Comparison of ENCODE assay signal across 20 mouse cellular contexts in genomic region chr6:100974716-100975115, GRCm38 (mm10).
A peak's percentile ranks its signal among the peaks of the same experiment; 100 is the strongest.
DNase-seq lines count a peak whose midpoint lies in the region; ATAC-seq and TF ChIP-seq lines count a peak whose summit lies in the region.
"Had no signal": no experiment of that assay in that cellular context is flagged by ENCODE, and none has a peak within 500 bp of the region (broad histone marks: within the 10 kb centered on the region; RNA-seq: fewer than 3 reads in every experiment).

No protein-coding gene starts in this region.

- TF ChIP-seq CTCF in midbrain, postnatal 0 days (IDR thresholded peaks at IDR 0.05): no peak

- no peaks in the 10 kb centered on the region for H3K36me3 ChIP-seq in midbrain, embryonic 11.5 days (ENCODE audit: control insufficient read depth, insufficient read depth, low read length)
- H3K36me3 ChIP-seq in midbrain, postnatal 0 days (ENCODE audit: insufficient read depth, low read length): no peaks in the 10 kb centered on the region
- no peaks in the 10 kb centered on the region for H3K36me3 ChIP-seq in limb, embryonic 10.5 days
- H3K36me3 ChIP-seq: G1E had no signal

- peaks cover 6% of the 10 kb centered on the region; the same call in 1 of the 2 replicates for H3K4me1 ChIP-seq in midbrain, embryonic 11.5 days (ENCODE audit: control insufficient read depth, insufficient read depth, low read length)
- H3K4me1 ChIP-seq in midbrain, postnatal 0 days (ENCODE audit: insufficient read depth, low read length): peaks cover 7% of the 10 kb centered on the region; the same call in 1 of the 2 replicates
- H3K4me1 ChIP-seq in limb, embryonic 10.5 days: peaks cover 77% of the 10 kb centered on the region

- H3K27me3 ChIP-seq in midbrain, embryonic 11.5 days (ENCODE audit: control insufficient read depth, insufficient read depth, low read length): no peaks in the 10 kb centered on the region
- no peaks in the 10 kb centered on the region for H3K27me3 ChIP-seq in midbrain, postnatal 0 days (ENCODE audit: insufficient read depth, low read length)
- no peaks in the 10 kb centered on the region for H3K27me3 ChIP-seq in limb, embryonic 10.5 days (ENCODE audit: low read depth, poor library complexity, severe bottlenecking)

- no peak overlapping the region for H3K4me2 ChIP-seq in midbrain, embryonic 11.5 days
- H3K4me2 ChIP-seq in midbrain, postnatal 0 days (ENCODE audit: low read depth, low read length, poor library complexity, severe bottlenecking): no peak overlapping the region

- no peak overlapping the region for H3K9ac ChIP-seq in midbrain, embryonic 11.5 days (ENCODE audit: low read length)
- H3K9ac ChIP-seq in midbrain, postnatal 0 days (replicated peaks; ENCODE audit: low read length, poor library complexity, severe bottlenecking): no peak overlapping the region

- no peaks in the 10 kb centered on the region for H3K9me3 ChIP-seq in midbrain, embryonic 11.5 days (ENCODE audit: control insufficient read depth, low read length)
- H3K9me3 ChIP-seq in midbrain, postnatal 0 days (ENCODE audit: low read length): no peaks in the 10 kb centered on the region
- H3K9me3 ChIP-seq in limb, embryonic 10.5 days (replicated peaks): no peaks in the 10 kb centered on the region

- peak; percentile 67 for DNase-seq in heart, adult 11 months
- DNase-seq in heart, postnatal 25 days (ENCODE audit: low spot score): no peak
- peak; percentile 80 for DNase-seq in midbrain, embryonic 11.5 days (ENCODE audit: low spot score, missing footprints)
- DNase-seq in midbrain, postnatal 0 days (ENCODE audit: low spot score): no peak
- DNase-seq in limb, embryonic 10.5 days (ENCODE audit: low spot score): no peak
- DNase-seq: adrenal gland, adult 2 months; adrenal gland, adult 8-10 months; adrenal gland, postnatal 10 days; adrenal gland, postnatal 14 days; adrenal gland, postnatal 25 days; adrenal gland, postnatal 36 days; B cell, adult 2 months; cerebellum, adult 11 months; cerebellum, adult 11-12 months; cerebellum, adult 18-20 months had no signal

- intact Hi-C loops in heart, postnatal 25 days (cut with DNase I): no loop called here

- no peak for ATAC-seq in midbrain, embryonic 11.5 days (ENCODE audit: low FRiP score)
- no peak for ATAC-seq in midbrain, postnatal 0 days (ENCODE audit: low FRiP score)
- ATAC-seq in cerebellum, adult (ENCODE audit: insufficient number of reproducible peaks, low FRiP score, low TSS enrichment): no peak
- ATAC-seq: activated CD4-positive, CD25-positive, alpha-beta regulatory T cell, adult 4 months; CD4-positive, CD25-positive, alpha-beta regulatory T cell, adult 4 months; Patski had no signal

- no peak overlapping the region for H3K27ac ChIP-seq in midbrain, embryonic 11.5 days (ENCODE audit: low read depth, low read length)
- H3K27ac ChIP-seq in midbrain, postnatal 0 days (ENCODE audit: low read depth, low read length): no peak overlapping the region
- H3K27ac ChIP-seq in limb, embryonic 10.5 days: peak overlapping the region; percentile 56; the same call in 1 of the 2 replicates

- H3K4me3 ChIP-seq in midbrain, embryonic 11.5 days (ENCODE audit: low read depth, low read length): no peak overlapping the region
- H3K4me3 ChIP-seq in midbrain, postnatal 0 days (ENCODE audit: low read depth, low read length): no peak overlapping the region
- no peak overlapping the region for H3K4me3 ChIP-seq in limb, embryonic 10.5 days

- 97% methylated on average over 5 of the region's 5 CpGs for WGBS in midbrain, embryonic 11.5 days
- WGBS in midbrain, postnatal 0 days: 90% methylated on average over 5 of the region's 5 CpGs
- WGBS in limb, embryonic 10.5 days: 91% methylated on average over 5 of the region's 5 CpGs

Comparison
In these comparisons a context has a peak if more than half of its experiments do, and no peak if none do; other contexts are left out.
1. DNase-seq: peak in heart, adult 11 months (single experiment) and midbrain, embryonic 11.5 days (single experiment); none in heart, postnatal 25 days (single experiment), midbrain, postnatal 0 days (single experiment) and limb, embryonic 10.5 days (single experiment).